Mouse (Mus musculus) heart, postnatal 25 days (tissue): ENCODE data around the gene Srsf4. TPM values are rescaled to one million over a fixed set of nuclear protein-coding genes. Genes with fewer than 3 reads are reported as not detected.

ENCODE experiments used
- DNase-seq: peaks from one replicate; pipeline ENCODE4 v3.0.0; 2022; ENCODE audit warnings: low spot score
- intact Hi-C: fragments of 180-260 bp; cut with DNase I; formaldehyde crosslinking; loops from one replicate; pipeline ENCODE4 v1.15.1; 2025
- total RNA-seq, 2 experiments: library from RNA; stranded (reverse); gene quantifications; 2 replicates each; pipeline ENCODE4 v1.2.3; 2021

Srsf4 gene
- 10 to 100 TPM; 32.8 to 38.4 TPM for total RNA-seq

DNA sequence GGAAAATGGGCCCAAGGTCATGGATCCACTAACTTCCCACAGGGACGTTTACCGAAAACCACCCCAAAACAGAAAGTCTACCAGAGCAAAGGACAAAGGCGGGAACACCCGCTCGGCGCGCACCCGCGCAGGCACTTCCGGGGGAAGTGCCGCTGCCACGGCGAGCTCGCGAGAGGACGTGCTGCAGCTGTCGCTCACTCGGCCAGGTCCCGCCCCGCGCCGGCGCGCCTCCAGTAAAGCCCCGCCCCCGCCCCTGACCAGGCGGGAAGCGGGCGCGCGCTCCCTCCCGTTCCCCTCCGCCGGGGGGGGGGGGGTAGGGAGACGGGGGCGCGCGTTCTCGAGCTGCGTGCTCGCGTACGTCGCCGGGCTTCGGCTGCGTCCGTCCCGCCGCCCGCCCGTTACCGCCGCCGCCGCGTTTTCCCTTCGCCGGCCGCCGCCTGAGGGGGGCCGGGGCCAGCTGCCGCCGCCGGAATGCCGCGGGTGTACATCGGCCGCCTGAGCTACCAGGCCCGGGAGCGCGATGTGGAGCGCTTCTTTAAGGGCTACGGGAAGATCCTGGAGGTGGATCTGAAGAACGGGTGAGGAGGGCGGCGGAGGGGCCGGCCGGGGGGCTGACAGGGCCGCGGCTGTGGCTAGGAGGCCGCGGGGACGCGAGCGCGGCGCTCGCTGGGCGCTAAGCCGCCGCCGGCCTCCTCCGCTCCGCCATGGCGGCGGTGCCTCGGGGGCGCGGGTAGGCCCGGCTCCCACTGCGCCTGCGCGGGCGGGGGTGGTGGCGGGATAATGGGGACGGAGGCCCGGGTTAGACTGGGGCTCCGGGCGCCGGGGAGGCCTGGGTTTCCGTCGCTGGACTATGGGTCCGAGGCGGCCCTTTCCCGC is at the start of gene Srsf4:
Gene Srsf4 (plus strand): TSS at position 325 of the 876 bp plus-strand sequence.
- DNase-seq: peak; percentile 88
- intact Hi-C loops: no loop called here

DNA sequence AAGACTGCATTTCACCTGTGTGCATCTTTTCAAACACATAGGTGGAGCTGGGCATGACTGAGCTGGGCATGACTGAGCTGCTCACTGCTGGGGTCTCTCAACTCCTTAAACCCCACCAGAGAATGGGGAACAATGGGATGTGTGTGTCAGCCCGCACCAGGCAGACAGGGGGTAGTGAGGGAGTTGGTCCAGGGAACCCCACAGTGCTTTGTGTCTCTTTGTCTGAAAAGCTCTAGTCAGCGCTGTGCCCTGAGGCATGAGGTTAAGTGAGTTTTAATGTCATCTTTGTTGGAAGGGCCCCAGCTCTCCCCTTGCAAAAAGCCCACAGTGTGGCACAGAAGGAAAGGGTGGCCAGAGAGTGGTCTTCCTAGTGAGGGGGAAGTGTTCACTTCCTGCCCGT is 48.5 kb upstream of the Srsf4 start:
- no peak for DNase-seq
- intact Hi-C loops: no loop called here

DNA sequence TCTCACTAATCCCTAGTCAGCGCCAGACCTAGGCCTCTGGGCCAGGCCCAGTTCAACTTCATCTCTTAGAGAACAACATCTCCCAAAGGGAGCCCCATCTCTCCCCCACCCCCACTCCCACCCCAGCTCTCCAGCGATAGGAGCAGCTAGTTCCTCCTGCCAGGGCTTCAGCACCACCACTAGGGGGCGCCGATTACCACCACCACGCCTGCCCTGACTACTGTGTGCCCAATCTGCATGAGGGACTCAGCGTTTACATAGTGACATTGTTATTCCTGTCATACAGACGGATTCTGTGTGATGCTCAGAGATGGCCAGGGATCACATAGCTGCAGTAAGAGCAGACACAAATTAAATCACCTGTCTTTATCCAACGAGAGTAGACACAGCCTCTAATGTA is 47.6 kb upstream of the Srsf4 start:
- no peak for DNase-seq
- intact Hi-C loops: no loop called here

DNA sequence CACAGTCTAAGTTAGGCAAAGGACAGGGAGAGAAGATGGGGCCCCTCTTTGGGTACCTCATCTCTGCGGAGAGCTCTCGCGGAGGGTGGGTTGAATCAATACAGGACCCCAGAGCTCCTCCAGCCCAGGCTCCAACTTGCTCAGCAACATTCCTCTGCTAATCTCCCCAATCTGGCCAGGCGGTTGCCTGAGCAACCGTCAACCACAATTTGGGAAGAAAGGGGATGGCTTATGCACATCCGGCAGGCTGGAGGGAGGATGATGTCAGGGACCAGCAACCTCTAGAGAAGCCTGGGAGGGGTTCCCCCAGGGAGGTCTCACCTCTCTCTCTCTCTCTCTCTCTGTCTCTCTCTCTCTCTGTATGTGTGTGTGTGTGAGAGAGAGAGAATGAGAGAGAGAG is 46.5 kb upstream of the Srsf4 start:
- intact Hi-C loops: no loop called here
- no peak for DNase-seq

GRCm38 (mm10) chr4:131829123-131829522 is 44.3 kb upstream of the Srsf4 start:
- intact Hi-C loops: no loop called here
- no peak for DNase-seq

DNA sequence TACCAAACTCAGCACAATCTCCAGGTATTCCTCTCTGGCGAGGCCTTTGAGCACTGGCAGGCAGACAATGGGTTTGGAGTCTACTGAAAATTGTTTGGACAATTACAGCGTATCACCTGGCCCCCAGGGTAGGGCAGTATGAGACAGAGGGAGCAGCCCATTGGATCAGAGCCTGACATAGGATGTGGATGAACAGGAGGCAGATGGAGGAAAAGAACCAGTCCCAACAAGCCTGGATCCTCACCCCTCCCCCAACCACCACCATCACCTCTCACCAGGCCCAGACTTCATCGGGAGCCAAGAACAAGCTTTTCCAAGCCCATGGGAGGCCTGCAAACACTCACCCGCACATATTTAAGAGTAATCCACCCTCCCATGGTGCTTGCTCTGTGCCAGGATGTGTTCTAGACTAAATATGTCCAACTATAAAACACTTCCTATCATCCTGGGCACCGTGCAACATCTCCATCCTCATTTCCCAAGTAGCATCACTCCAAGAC is 41.8 kb upstream of the Srsf4 start:
- intact Hi-C loops: no loop called here
- DNase-seq: no peak

DNA sequence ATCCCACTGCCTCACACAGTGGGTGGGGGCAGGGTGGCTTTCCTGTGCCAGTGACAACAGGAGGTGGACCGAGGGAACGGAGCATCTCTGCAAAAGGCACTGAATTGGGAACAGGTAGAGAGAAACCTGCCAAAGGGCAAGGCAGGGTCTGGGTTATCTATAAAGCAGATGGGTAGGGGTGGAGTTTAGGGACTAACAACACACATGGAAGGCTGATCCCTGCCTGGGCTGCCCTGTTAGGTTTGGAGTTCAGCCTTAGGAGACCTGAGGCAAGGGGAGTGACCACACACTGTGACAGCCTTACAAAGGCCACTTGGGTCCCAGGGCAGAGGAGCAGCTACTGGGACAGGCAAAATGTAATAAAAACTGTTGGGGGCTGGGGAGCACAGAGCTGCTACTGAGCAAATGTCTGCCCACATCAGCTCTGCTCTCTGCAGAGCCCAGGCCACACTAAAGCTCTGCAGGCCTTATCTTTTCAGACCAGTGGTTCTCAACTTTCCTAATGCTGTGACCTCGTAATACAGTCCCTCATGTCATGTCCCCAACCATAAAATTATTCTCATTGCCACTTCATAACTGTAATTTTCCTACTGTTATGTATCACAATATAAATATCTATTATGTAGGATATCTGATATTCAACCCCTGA is 40.5 kb upstream of the Srsf4 start:
- intact Hi-C loops: no loop called here

DNA sequence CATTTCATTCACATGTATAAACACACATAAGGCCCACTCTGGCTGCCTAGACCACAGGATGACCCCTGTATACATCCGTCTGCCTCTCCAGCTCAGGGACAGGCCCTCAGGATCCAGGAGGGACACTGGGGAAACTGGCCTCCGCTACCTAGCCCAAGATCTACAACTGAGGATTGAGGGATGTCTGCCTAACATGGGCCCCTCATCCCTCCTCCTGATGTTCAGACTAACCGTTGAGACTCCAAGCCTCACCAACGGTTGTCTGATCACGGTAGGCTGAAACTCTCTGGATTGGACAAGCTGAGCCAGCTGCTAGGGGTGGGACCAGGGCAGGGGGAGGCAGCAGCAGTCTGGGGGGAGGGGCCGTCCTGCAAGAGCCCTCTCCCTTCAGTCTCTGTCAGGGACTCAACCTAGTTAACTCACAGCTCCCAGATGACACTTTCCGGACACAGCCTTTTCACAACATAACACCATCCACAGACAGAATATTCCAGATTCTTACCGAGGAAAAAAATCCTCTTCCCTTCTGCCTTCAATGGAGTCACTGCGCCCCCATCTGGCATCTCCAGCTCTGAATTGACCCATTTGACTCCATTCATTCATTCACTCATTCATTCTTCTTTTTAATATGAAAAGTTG is 39.3 kb upstream of the Srsf4 start:
- no peak for DNase-seq
- intact Hi-C loops: loop anchor here (2.0 kb wide), 1 partner anchor 49 kb away; no protein-coding TSS in a partner anchor

More for the DNA sequence above, 40.5 kb upstream of the Srsf4 start:
- no peak for DNase-seq

GRCm38 (mm10) chr4:131836351-131836881 is 37.0 kb upstream of the Srsf4 start:
- peak; percentile 32 for DNase-seq
- intact Hi-C loops: loop anchor here (2.0 to 5.0 kb wide), 2 partner anchors 404 to 876 kb away; no protein-coding TSS in a partner anchor

GRCm38 (mm10) chr4:131836891-131837491 is 36.4 kb upstream of the Srsf4 start:
- intact Hi-C loops: loop anchor here (2.0 to 5.0 kb wide), 2 partner anchors 405 to 876 kb away; no protein-coding TSS in a partner anchor
- DNase-seq: peak; percentile 27

GRCm38 (mm10) chr4:131837872-131838524 is 35.4 kb upstream of the Srsf4 start, which contains the start of gene Ptpru:
Gene Ptpru (minus strand): TSS chr4:131838288.
- intact Hi-C loops: loop anchor here (2.0 to 5.0 kb wide), 4 partner anchors 115 to 877 kb away; no protein-coding TSS in a partner anchor
- DNase-seq: peak; percentile 76

DNA sequence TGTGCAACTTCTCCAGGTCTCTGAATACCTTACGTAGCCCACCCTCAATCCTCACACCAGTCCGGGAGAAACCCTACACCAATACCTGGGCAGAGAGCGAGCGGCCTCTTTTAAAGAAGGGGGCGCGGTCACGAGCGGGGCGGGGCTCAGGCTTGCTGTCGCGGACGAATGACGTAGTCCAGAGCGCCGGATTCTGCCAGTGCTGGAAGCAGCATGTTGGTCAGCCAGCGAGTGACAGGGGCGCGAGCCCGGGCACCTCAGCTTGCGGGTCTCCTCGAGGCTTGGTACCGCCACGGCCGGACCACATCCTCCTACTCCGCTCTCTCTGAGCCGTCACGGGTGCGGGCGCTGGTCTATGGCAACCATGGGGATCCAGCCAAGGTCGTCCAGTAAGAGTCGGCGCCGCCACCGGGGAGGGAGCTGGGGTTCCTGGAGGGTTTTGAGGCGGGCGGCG is 30.1 kb upstream of the Srsf4 start, which contains the start of gene Mecr:
Gene Mecr (plus strand): TSS at position 181 of the 454 bp plus-strand sequence.
- intact Hi-C loops: loop anchor here (5.0 kb wide), 1 partner anchor 601 kb away; no protein-coding TSS in a partner anchor

GRCm38 (mm10) chr4:131845991-131846778 is 27.2 kb upstream of the Srsf4 start:
- DNase-seq: no peak
- intact Hi-C loops: no loop called here

More for the DNA sequence above, 30.1 kb upstream of the Srsf4 start, which contains the start of gene Mecr:
- peak; percentile 82 for DNase-seq

DNA sequence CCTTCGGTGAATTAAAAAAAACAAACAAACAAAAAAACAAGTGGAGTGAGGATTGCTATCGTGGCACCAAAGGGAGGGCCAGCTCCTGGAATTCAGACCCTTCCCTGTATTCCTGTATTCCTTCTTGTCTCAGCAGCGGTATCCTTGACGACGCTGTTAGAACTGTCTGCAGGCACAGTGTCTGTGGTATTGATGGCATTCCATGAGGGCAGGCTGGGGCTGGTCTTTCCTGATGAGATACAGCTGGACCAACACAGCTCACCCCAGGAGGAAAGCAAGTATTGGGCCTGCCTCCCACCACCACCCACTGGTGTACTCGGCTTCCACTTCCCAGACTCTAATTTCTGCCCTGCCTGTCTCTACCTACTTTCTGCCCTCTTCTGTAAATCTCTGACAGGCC is 25.3 kb upstream of the Srsf4 start:
- intact Hi-C loops: no loop called here
- DNase-seq: no peak

DNA sequence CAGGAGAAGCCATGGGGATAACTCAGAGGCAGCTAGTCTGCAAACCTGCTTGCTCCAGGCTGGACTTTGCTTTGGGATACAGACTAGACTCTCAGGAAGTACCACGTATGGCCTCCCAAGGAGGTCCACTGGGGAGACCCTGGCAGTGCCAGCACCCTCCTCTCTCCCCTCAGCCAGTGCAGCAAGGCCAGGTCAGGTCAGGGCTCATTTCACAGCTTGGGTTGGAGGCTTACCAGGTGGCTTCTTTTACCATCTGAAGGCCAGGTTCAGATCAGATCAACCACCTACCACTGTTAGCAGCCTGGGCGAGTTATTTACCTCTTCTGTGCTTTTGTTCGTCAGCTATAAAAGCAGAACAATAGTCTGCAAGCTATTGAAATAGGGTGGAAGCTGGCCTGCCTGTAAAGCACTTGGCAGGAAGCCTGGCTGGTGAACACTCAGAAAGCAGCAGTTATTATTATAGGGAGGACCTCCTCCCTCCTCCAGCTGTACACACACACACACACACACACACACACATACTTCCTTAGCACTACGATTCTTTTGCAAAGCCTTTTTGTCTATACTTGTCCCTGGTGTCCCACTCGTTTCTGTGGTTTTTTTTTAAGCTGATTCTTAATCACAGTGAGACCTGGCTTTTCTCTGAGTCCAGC is 23.3 kb upstream of the Srsf4 start:
- intact Hi-C loops: no loop called here
- peak; percentile 44 for DNase-seq

GRCm38 (mm10) chr4:131854950-131855349 is 18.5 kb upstream of the Srsf4 start:
- intact Hi-C loops: no loop called here
- no peak for DNase-seq
